Mouse (Mus musculus) testis, postnatal 10 days (tissue): ENCODE data around the gene Gm44805.
"Not testable (repeated sequence)": the region's sequence is repeated elsewhere in the genome, so short reads cannot be mapped to it uniquely, and the experiment has no call there.

Source experiments
- DNase-seq: peaks from one replicate; pipeline ENCODE4 v3.0.0; 2021; ENCODE audit warnings: low spot score

Gene Gm44805

GRCm38 (mm10) chr7:19698907-19699826 lies 17.9 kb upstream of the Gm44805 start, which contains the start of gene Apoe:
Apoe (minus strand) TSS chr7:19699188.
- peak; percentile 71 for DNase-seq

- peak; percentile 64 for DNase-seq
Measured at GRCm38 (mm10) chr7:19697949-19698906, 17.0 kb upstream of the Gm44805 start.

GRCm38 (mm10) chr7:19696336-19696873 lies 15.2 kb upstream of the Gm44805 start:
- no peak for DNase-seq

- no peak for DNase-seq
Measured at GRCm38 (mm10) chr7:19695881-19696280, 14.7 kb upstream of the Gm44805 start.

GRCm38 (mm10) chr7:19695213-19695594 lies 14.0 kb upstream of the Gm44805 start:
- no peak for DNase-seq

GRCm38 (mm10) chr7:19694336-19695212 lies 13.4 kb upstream of the Gm44805 start:
- no peak for DNase-seq

GRCm38 (mm10) chr7:19693421-19693820 lies 12.2 kb upstream of the Gm44805 start:
- DNase-seq, result no peak

- DNase-seq, result no peak
Measured at GRCm38 (mm10) chr7:19691873-19692865, 10.9 kb upstream of the Gm44805 start, which contains the start of gene Apoc1. Apoc1 (minus strand) TSS chr7:19692660.

GRCm38 (mm10) chr7:19691434-19691833 lies 10.2 kb upstream of the Gm44805 start:
- no peak for DNase-seq

GRCm38 (mm10) chr7:19690845-19691244 lies 9.6 kb upstream of the Gm44805 start:
- no peak for DNase-seq

- no peak for DNase-seq
Measured at GRCm38 (mm10) chr7:19688611-19689010, 7.4 kb upstream of the Gm44805 start.

- no peak for DNase-seq
Measured at GRCm38 (mm10) chr7:19688101-19688500, 6.9 kb upstream of the Gm44805 start.

- not testable (repeated sequence) for DNase-seq
Measured at GRCm38 (mm10) chr7:19686927-19687583, 5.8 kb upstream of the Gm44805 start.

GRCm38 (mm10) chr7:19686521-19686920 lies 5.3 kb upstream of the Gm44805 start:
- DNase-seq, result no peak

GRCm38 (mm10) chr7:19685374-19685773 lies 4.2 kb upstream of the Gm44805 start:
- DNase-seq, result no peak

GRCm38 (mm10) chr7:19683771-19684201 lies 2.6 kb upstream of the Gm44805 start:
- no peak for DNase-seq

GRCm38 (mm10) chr7:19682979-19683378 lies 1.8 kb upstream of the Gm44805 start:
- no peak for DNase-seq

- DNase-seq, result no peak
Measured at GRCm38 (mm10) chr7:19680702-19681101, 521 bp downstream of the Gm44805 start.

GRCm38 (mm10) chr7:19678901-19679300 lies 2.3 kb downstream of the Gm44805 start:
- DNase-seq, result no peak
